Mouse (Mus musculus): ENCODE data around the gene Prl7d1.
"Not testable (repeated sequence)": the region's sequence is repeated elsewhere in the genome, so short reads cannot be mapped to it uniquely, and the experiment has no call there.

Gene Prl7d1

GRCm38 (mm10) chr13:27716636-27717035, at the start of gene Prl7d1:
Prl7d1 (minus strand) TSS chr13:27716736.
- DNase-seq (ENCODE audit: low read depth, low spot score): no peak

GRCm38 (mm10) chr13:27734512-27735186, 18.1 kb upstream of the Prl7d1 start:
- no peak for DNase-seq (ENCODE audit: low read depth, low spot score)

- not testable (repeated sequence) for DNase-seq (ENCODE audit: low read depth, low spot score)
Observed at GRCm38 (mm10) chr13:27730286-27730959, 13.9 kb upstream of the Prl7d1 start.

- not testable (repeated sequence) for DNase-seq (ENCODE audit: low read depth, low spot score)
Observed at GRCm38 (mm10) chr13:27725057-27725456, 8.5 kb upstream of the Prl7d1 start.

GRCm38 (mm10) chr13:27706521-27706920, 10.0 kb downstream of the Prl7d1 start:
- DNase-seq (ENCODE audit: low read depth, low spot score): no peak

GRCm38 (mm10) chr13:27667936-27668335, 48.6 kb downstream of the Prl7d1 start, which contains the start of gene Prl7a2:
Prl7a2 (minus strand) TSS chr13:27668036.
- no peak for DNase-seq (ENCODE audit: low read depth, low spot score)

- DNase-seq (ENCODE audit: low read depth, low spot score): no peak
Observed at GRCm38 (mm10) chr13:27660747-27661146, 55.8 kb downstream of the Prl7d1 start.

Data from CD4-positive, CD25-positive, alpha-beta regulatory T cell, adult 2 months (primary cell).